In the genomic region with DNA sequence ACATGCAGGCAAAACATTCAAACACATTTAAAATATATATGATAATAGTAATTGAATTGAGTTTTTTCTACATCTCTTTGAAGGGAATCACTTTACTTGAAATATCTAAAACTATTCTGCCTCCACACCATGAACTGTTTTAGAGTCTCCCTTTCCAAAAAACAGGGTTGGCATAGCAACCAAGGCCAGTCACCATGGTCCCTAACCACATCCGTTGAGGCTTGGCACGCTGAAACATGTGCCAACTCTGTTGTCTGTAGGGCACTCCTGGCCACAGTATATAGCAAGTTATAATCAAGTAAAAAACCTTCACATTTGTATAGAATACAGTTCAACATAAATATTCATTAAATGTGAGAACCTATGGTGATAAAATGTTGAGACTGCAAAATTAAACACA, we compare ENCODE assay signal across 11 mouse cellular contexts. TPM values are rescaled to one million over a fixed set of nuclear protein-coding genes. Genes with fewer than 3 reads are reported as not detected.
A peak's percentile ranks its signal among the peaks of the same experiment; 100 is the strongest.
DNase-seq lines count a peak whose midpoint lies in the region; ATAC-seq and TF ChIP-seq lines count a peak whose summit lies in the region.
"Had no signal": no experiment of that assay in that cellular context is flagged by ENCODE, and none has a peak within 500 bp of the region (broad histone marks: within the 10 kb centered on the region; RNA-seq: fewer than 3 reads in every experiment).

No protein-coding gene starts in this region.

- no peaks in the 10 kb centered on the region for H3K36me3 ChIP-seq in hindbrain, postnatal 0 days (ENCODE audit: insufficient read depth, low read length)
- no peaks in the 10 kb centered on the region for H3K36me3 ChIP-seq in hindbrain, embryonic 12.5 days
- no peaks in the 10 kb centered on the region for H3K36me3 ChIP-seq in thymus, adult 2 months (ENCODE audit: control insufficient read depth, insufficient read depth, low read length)

- DNase-seq in hindbrain, postnatal 0 days (ENCODE audit: low spot score): peak; percentile 57
- DNase-seq in CD4-positive, CD25-positive, alpha-beta regulatory T cell, adult 2 months (ENCODE audit: low read depth, low spot score): peak; percentile 85
- peak; percentile 90 for DNase-seq in induced T-regulatory cell, adult 2 months (ENCODE audit: low read depth)
- DNase-seq in thymus, adult 2 months: peak; percentile 76
- no peak for DNase-seq in frontal cortex, adult 2 months (ENCODE audit: extremely low spot score in 1 of 2, low spot score in 1 of 2)
- no peak for DNase-seq in right cerebral cortex, postnatal 36 days (ENCODE audit: low spot score in 2 of 2)
- no peak for DNase-seq in heart, adult 9 months (ENCODE audit: low spot score in 2 of 2)
- DNase-seq: cerebellum, adult 8-10 months; gastrocnemius, adult 2 months; lung, embryonic 14.5 days had no signal

- H3K4me2 ChIP-seq in hindbrain, postnatal 0 days (ENCODE audit: low read depth, low read length): no peak overlapping the region
- H3K4me2 ChIP-seq in hindbrain, embryonic 12.5 days (replicated peaks): no peak overlapping the region
- H3K4me2 ChIP-seq: lung, embryonic 14.5 days had no signal

- H3K9ac ChIP-seq in hindbrain, postnatal 0 days (replicated peaks; ENCODE audit: low read length): no peak overlapping the region
- H3K9ac ChIP-seq in hindbrain, embryonic 12.5 days: no peak overlapping the region
- H3K9ac ChIP-seq: lung, embryonic 14.5 days had no signal

- WGBS in hindbrain, postnatal 0 days: 34% methylated on average over 2 of the region's 2 CpGs
- 70% methylated on average over 2 of the region's 2 CpGs for WGBS in hindbrain, embryonic 12.5 days
- WGBS in thymus, adult 2 months: 9% methylated on average over 2 of the region's 2 CpGs

- no peak for ATAC-seq in hindbrain, postnatal 0 days
- ATAC-seq in hindbrain, embryonic 12.5 days (ENCODE audit: low FRiP score): no peak

- no peaks in the 10 kb centered on the region; the same call in 1 of the 2 replicates for H3K4me1 ChIP-seq in hindbrain, postnatal 0 days (ENCODE audit: insufficient read depth, low read length)
- H3K4me1 ChIP-seq in hindbrain, embryonic 12.5 days: no peaks in the 10 kb centered on the region; the same call in 1 of the 2 replicates
- H3K4me1 ChIP-seq in thymus, adult 2 months (replicated peaks; ENCODE audit: control insufficient read depth, insufficient read depth, low read length): peaks cover 30% of the 10 kb centered on the region

- H3K9me3 ChIP-seq in hindbrain, postnatal 0 days (ENCODE audit: low read length): no peaks in the 10 kb centered on the region
- H3K9me3 ChIP-seq in hindbrain, embryonic 12.5 days (replicated peaks): no peaks in the 10 kb centered on the region

- H3K4me3 ChIP-seq in hindbrain, postnatal 0 days (ENCODE audit: low read length): no peak overlapping the region
- no peak overlapping the region for H3K4me3 ChIP-seq in hindbrain, embryonic 12.5 days
- H3K4me3 ChIP-seq in thymus, adult 2 months (ENCODE audit: control insufficient read depth, insufficient read depth, low read length): no peak overlapping the region
- H3K4me3 ChIP-seq: gastrocnemius, adult 2 months had no signal

- no peak for TF ChIP-seq POLR2A in thymus, adult 2 months (IDR thresholded peaks at IDR 0.05; ENCODE audit: control insufficient read depth, extremely low read depth, insufficient read depth, low read length, poor library complexity)

- TF ChIP-seq CTCF in hindbrain, postnatal 0 days (IDR thresholded peaks at IDR 0.05; ENCODE audit: low read depth): no peak
- TF ChIP-seq CTCF in thymus, adult 2 months (IDR thresholded peaks at IDR 0.05; ENCODE audit: borderline replicate concordance, control insufficient read depth, extremely low read depth, insufficient read depth, low read length, poor library complexity): no peak

- H3K27ac ChIP-seq in hindbrain, postnatal 0 days: no peak overlapping the region
- H3K27ac ChIP-seq in hindbrain, embryonic 12.5 days: no peak overlapping the region
- peak overlapping the region; percentile 55; the same call in 1 of the 2 replicates for H3K27ac ChIP-seq in thymus, adult 2 months (ENCODE audit: control insufficient read depth, insufficient read depth, low read length)
- H3K27ac ChIP-seq: gastrocnemius, adult 2 months had no signal

- no peaks in the 10 kb centered on the region for H3K27me3 ChIP-seq in hindbrain, postnatal 0 days (ENCODE audit: insufficient read depth, low read length)
- H3K27me3 ChIP-seq in hindbrain, embryonic 12.5 days: no peaks in the 10 kb centered on the region
- H3K27me3 ChIP-seq in thymus, adult 2 months (ENCODE audit: control insufficient read depth, insufficient read depth, low read length): no peaks in the 10 kb centered on the region

RNA-seq across cellular contexts. Expression of a gene that starts 12.3 kb away (rescaled TPM):
- total RNA-seq in hindbrain, postnatal 0 days (2014; rRNA removed): 13.6 and 17.1 TPM in 2 replicates
- 9.9 and 10.2 TPM in 2 replicates for polyA plus RNA-seq in hindbrain, postnatal 0 days (2015; fragmentation: Nextera tagmentation; extraction: Ambion mirVana)
- 8.2 and 8.3 TPM in 2 replicates for polyA plus RNA-seq in hindbrain, embryonic 12.5 days (2016; fragmentation: Nextera tagmentation; extraction: Ambion mirVana)
- 17.3 and 22.4 TPM in 2 replicates for polyA plus RNA-seq in thymus, adult 2 months (2012; rRNA removed)
- polyA plus RNA-seq in frontal cortex, adult 2 months (2012; rRNA removed): 6.8 and 8.2 TPM in 2 replicates

Comparison
In these comparisons a context has a peak if more than half of its experiments do, and no peak if none do; other contexts are left out.
1. DNase-seq: peak in hindbrain, postnatal 0 days (single experiment), CD4-positive, CD25-positive, alpha-beta regulatory T cell, adult 2 months (single experiment), induced T-regulatory cell, adult 2 months (single experiment) and thymus, adult 2 months (single experiment); none in frontal cortex, adult 2 months (0 of 2), right cerebral cortex, postnatal 36 days (0 of 2) and heart, adult 9 months (0 of 2).